Mouse (Mus musculus): Measurements from ENCODE around the gene Dcun1d1.

GRCm38 (mm10) chr3:35970441-35970840, 33.2 kb upstream of the Dcun1d1 start:
- TF ChIP-seq HCFC1 (IDR thresholded peaks at IDR 0.05; ENCODE audit: low read depth, low read length) (no peak), CTCF (conservative IDR thresholded peaks at IDR 0.05 in 1 of 2, IDR thresholded peaks at IDR 0.05 in 1 of 2; ENCODE audit: low read depth in 2 of 2, low read length in 2 of 2) (no peak), TCF12 (IDR thresholded peaks at IDR 0.05; ENCODE audit: low read depth, low read length) (no peak), MXI1 (IDR thresholded peaks at IDR 0.05; ENCODE audit: low read depth, low read length) (no peak), MAZ (IDR thresholded peaks at IDR 0.05; ENCODE audit: low read depth, low read length) (no peak), POLR2A (IDR thresholded peaks at IDR 0.05; ENCODE audit: low read depth, low read length) (no peak), KAT2A (IDR thresholded peaks at IDR 0.05; ENCODE audit: insufficient replicate concordance, low read length) (no peak), CHD1 (IDR thresholded peaks at IDR 0.05; ENCODE audit: low read depth, low read length) (no peak)

Data from CH12.LX (cell line).